Mouse (Mus musculus) small intestine, adult 2 months (tissue): ENCODE results near the gene Pax8.

Experiments used
- CTCF ChIP-seq: fragments of 200-500 bp; IDR thresholded peaks from 2 replicates; pipeline ENCODE4 v1.5.1; 2012; ENCODE audit warnings: low read depth, mild to moderate bottlenecking, control low read depth, inconsistent platforms, low read length, moderate library complexity, mixed read lengths; ENCODE audit not compliant: insufficient replicate concordance, insufficient read length; ENCODE audit errors: extremely low read depth
- POLR2A ChIP-seq: fragments of 200-500 bp; IDR thresholded peaks from 2 replicates; pipeline ENCODE4 v1.6.1; 2012; ENCODE audit warnings: low read depth, mild to moderate bottlenecking, control low read depth, inconsistent platforms, low read length, moderate library complexity

- TF ChIP-seq POLR2A = no peak
- no peak for TF ChIP-seq CTCF
Measured at GRCm38 (mm10) chr2:24449111-24449510, 26.3 kb downstream of the Pax8 start.
